Mouse (Mus musculus): ENCODE results near the gene Gcdh. TPM values are rescaled to one million over a fixed set of nuclear protein-coding genes. Genes with fewer than 3 reads are reported as not detected.
A peak's percentile ranks its signal among the peaks of the same experiment; 100 is the strongest.
"Not testable (repeated sequence)": the region's sequence is repeated elsewhere in the genome, so short reads cannot be mapped to it uniquely, and the experiment has no call there.

Gcdh gene
- polyA plus RNA-seq, 1 experiment from 2014 or later, result 39.6 TPM

GRCm38 (mm10) chr8:84908421-84909161 lies 14.9 kb upstream of the Gcdh start, which contains the start of gene Dnase2a:
Gene Dnase2a (plus strand): TSS chr8:84908560.
- peaks cover 12% of the 10 kb centered on the region for H3K36me3 ChIP-seq
- WGBS, result 1% methylated on average over 45 of the region's 45 CpGs
- DNase-seq (ENCODE audit: low spot score), result peak; percentile 96
- H3K27ac ChIP-seq (replicated peaks), result peak within 1 kb of the TSS; percentile 83
- H3K4me1 ChIP-seq, result peaks cover 28% of the 10 kb centered on the region
- peak within 1 kb of the TSS; percentile 65 for H3K4me3 ChIP-seq
- H3K27me3 ChIP-seq (ENCODE audit: low read depth, poor library complexity, severe bottlenecking), result peaks cover 70% of the 10 kb centered on the region
- H3K9me3 ChIP-seq (replicated peaks), result no peaks in the 10 kb centered on the region

GRCm38 (mm10) chr8:84907979-84908378 lies 14.3 kb upstream of the Gcdh start:
- Histone ChIP-seq H3K27me3 (ENCODE audit: low read depth, poor library complexity, severe bottlenecking) (peaks cover 68% of the 10 kb centered on the region), H3K27ac (replicated peaks) (peak overlapping the region; percentile 69), H3K4me1 (peaks cover 28% of the 10 kb centered on the region), H3K36me3 (peaks cover 12% of the 10 kb centered on the region), H3K4me3 (peak overlapping the region; percentile 65)
- WGBS, result 32% methylated on average over 7 of the region's 7 CpGs
- peak; percentile 29 for DNase-seq (ENCODE audit: low spot score)
- H3K9me3 ChIP-seq (replicated peaks), result not testable (repeated sequence)

- WGBS, result 85% methylated on average over 8 of the region's 8 CpGs
- peaks cover 28% of the 10 kb centered on the region for H3K4me1 ChIP-seq
- peaks cover 12% of the 10 kb centered on the region for H3K36me3 ChIP-seq
- no peaks in the 10 kb centered on the region for H3K9me3 ChIP-seq (replicated peaks)
- no peak overlapping the region for H3K4me3 ChIP-seq
- peaks cover 68% of the 10 kb centered on the region for H3K27me3 ChIP-seq (ENCODE audit: low read depth, poor library complexity, severe bottlenecking)
- no peak for DNase-seq (ENCODE audit: low spot score)
- H3K27ac ChIP-seq (replicated peaks), result no peak overlapping the region
Observed at GRCm38 (mm10) chr8:84907493-84907892, 13.8 kb upstream of the Gcdh start.

GRCm38 (mm10) chr8:84907037-84907436 lies 13.3 kb upstream of the Gcdh start:
- H3K36me3 ChIP-seq, result peaks cover 10% of the 10 kb centered on the region
- H3K4me1 ChIP-seq, result peaks cover 26% of the 10 kb centered on the region
- H3K27ac ChIP-seq (replicated peaks), result no peak overlapping the region
- no peak for DNase-seq (ENCODE audit: low spot score)
- peaks cover 68% of the 10 kb centered on the region for H3K27me3 ChIP-seq (ENCODE audit: low read depth, poor library complexity, severe bottlenecking)
- no peak overlapping the region for H3K4me3 ChIP-seq
- 92% methylated on average over 9 of the region's 9 CpGs for WGBS
- no peaks in the 10 kb centered on the region for H3K9me3 ChIP-seq (replicated peaks)

GRCm38 (mm10) chr8:84904351-84904750 lies 10.6 kb upstream of the Gcdh start:
- H3K36me3 ChIP-seq, result no peaks in the 10 kb centered on the region
- H3K27me3 ChIP-seq (ENCODE audit: low read depth, poor library complexity, severe bottlenecking), result peaks cover 66% of the 10 kb centered on the region
- H3K4me1 ChIP-seq, result peaks cover 24% of the 10 kb centered on the region
- no peak for DNase-seq (ENCODE audit: low spot score)
- no peaks in the 10 kb centered on the region for H3K9me3 ChIP-seq (replicated peaks)
- H3K4me3 ChIP-seq, result no peak overlapping the region
- WGBS, result 91% methylated on average over 7 of the region's 7 CpGs
- H3K27ac ChIP-seq (replicated peaks), result no peak overlapping the region

GRCm38 (mm10) chr8:84902920-84903661 lies 9.4 kb upstream of the Gcdh start:
- H3K27ac ChIP-seq (replicated peaks), result peak overlapping the region; percentile 87
- H3K4me3 ChIP-seq, result peak overlapping the region; percentile 76
- H3K27me3 ChIP-seq (ENCODE audit: low read depth, poor library complexity, severe bottlenecking), result peaks cover 63% of the 10 kb centered on the region
- H3K9me3 ChIP-seq (replicated peaks), result no peaks in the 10 kb centered on the region
- peak; percentile 91 for DNase-seq (ENCODE audit: low spot score)
- H3K36me3 ChIP-seq, result no peaks in the 10 kb centered on the region
- H3K4me1 ChIP-seq, result peaks cover 15% of the 10 kb centered on the region
- WGBS, result under 1% methylated on average over 68 of the region's 68 CpGs

- peaks cover 63% of the 10 kb centered on the region for H3K27me3 ChIP-seq (ENCODE audit: low read depth, poor library complexity, severe bottlenecking)
- DNase-seq (ENCODE audit: low spot score), result no peak
- 3% methylated on average over 24 of the region's 24 CpGs for WGBS
Observed at GRCm38 (mm10) chr8:84902367-84902919, 8.7 kb upstream of the Gcdh start.

GRCm38 (mm10) chr8:84901752-84902151 lies 8.0 kb upstream of the Gcdh start, which contains the start of gene Klf1:
Gene Klf1 (plus strand): TSS chr8:84901928.
- no peak for DNase-seq (ENCODE audit: low spot score)
- Histone ChIP-seq H3K9me3 (replicated peaks) (no peaks in the 10 kb centered on the region), H3K36me3 (no peaks in the 10 kb centered on the region), H3K4me1 (peaks cover 15% of the 10 kb centered on the region), H3K27me3 (ENCODE audit: low read depth, poor library complexity, severe bottlenecking) (peaks cover 63% of the 10 kb centered on the region), H3K4me3 (peak within 1 kb of the TSS; percentile 76), H3K27ac (replicated peaks) (peak within 1 kb of the TSS; percentile 87)
- WGBS, result 85% methylated on average over 3 of the region's 3 CpGs

More at GRCm38 (mm10) chr8:84902367-84902919, 8.7 kb upstream of the Gcdh start:
- peak overlapping the region; percentile 76 for H3K4me3 ChIP-seq
- peaks cover 15% of the 10 kb centered on the region for H3K4me1 ChIP-seq
- H3K27ac ChIP-seq (replicated peaks), result peak overlapping the region; percentile 87
- H3K9me3 ChIP-seq (replicated peaks), result no peaks in the 10 kb centered on the region
- no peaks in the 10 kb centered on the region for H3K36me3 ChIP-seq

- H3K4me3 ChIP-seq, result no peak overlapping the region
- WGBS, result 70% methylated on average over 4 of the region's 4 CpGs
- peaks cover 68% of the 10 kb centered on the region for H3K27me3 ChIP-seq (ENCODE audit: low read depth, poor library complexity, severe bottlenecking)
Observed at GRCm38 (mm10) chr8:84901071-84901470, 7.3 kb upstream of the Gcdh start.

GRCm38 (mm10) chr8:84895963-84896362 lies 2.2 kb upstream of the Gcdh start:
- DNase-seq (ENCODE audit: low spot score), result no peak
- H3K36me3 ChIP-seq, result peaks cover 12% of the 10 kb centered on the region
- no peaks in the 10 kb centered on the region for H3K9me3 ChIP-seq (replicated peaks)
- H3K4me3 ChIP-seq, result no peak overlapping the region
- no peak overlapping the region for H3K27ac ChIP-seq (replicated peaks)
- peaks cover 26% of the 10 kb centered on the region for H3K4me1 ChIP-seq
- WGBS, result 86% methylated on average over 5 of the region's 5 CpGs
- peaks cover 28% of the 10 kb centered on the region for H3K27me3 ChIP-seq (ENCODE audit: low read depth, poor library complexity, severe bottlenecking)

More at GRCm38 (mm10) chr8:84901071-84901470, 7.3 kb upstream of the Gcdh start:
- no peak overlapping the region for H3K27ac ChIP-seq (replicated peaks)
- no peak for DNase-seq (ENCODE audit: low spot score)
- no peaks in the 10 kb centered on the region for H3K9me3 ChIP-seq (replicated peaks)
- no peaks in the 10 kb centered on the region for H3K36me3 ChIP-seq
- peaks cover 15% of the 10 kb centered on the region for H3K4me1 ChIP-seq

- H3K27ac ChIP-seq (replicated peaks), result peak overlapping the region; percentile 82
- peak overlapping the region; percentile 76 for H3K4me3 ChIP-seq
- no peaks in the 10 kb centered on the region for H3K9me3 ChIP-seq (replicated peaks)
- H3K27me3 ChIP-seq (ENCODE audit: low read depth, poor library complexity, severe bottlenecking), result peaks cover 9% of the 10 kb centered on the region; the same call in 1 of the 2 replicates
- peaks cover 26% of the 10 kb centered on the region for H3K4me1 ChIP-seq
- no peak for DNase-seq (ENCODE audit: low spot score)
- peaks cover 36% of the 10 kb centered on the region for H3K36me3 ChIP-seq
- WGBS, result 14% methylated on average over 31 of the region's 31 CpGs
Observed at GRCm38 (mm10) chr8:84892993-84893708, 570 bp downstream of the Gcdh start.

- WGBS, result 97% methylated on average over 1 of the region's 1 CpGs
- no peak for DNase-seq (ENCODE audit: low spot score)
- peaks cover 71% of the 10 kb centered on the region for H3K36me3 ChIP-seq
Observed at GRCm38 (mm10) chr8:84889141-84889540, 4.6 kb downstream of the Gcdh start.

More at GRCm38 (mm10) chr8:84889141-84889540, 4.6 kb downstream of the Gcdh start:
- Histone ChIP-seq H3K9me3 (replicated peaks) (no peaks in the 10 kb centered on the region), H3K27ac (replicated peaks) (no peak overlapping the region), H3K27me3 (ENCODE audit: low read depth, poor library complexity, severe bottlenecking) (peaks cover 3% of the 10 kb centered on the region; the same call in 1 of the 2 replicates), H3K4me3 (no peak overlapping the region), H3K4me1 (peaks cover 21% of the 10 kb centered on the region)

Data from midbrain, embryonic 10.5 days (tissue).